Mouse (Mus musculus): ENCODE data around the gene Rptor. TPM values are rescaled to one million over a fixed set of nuclear protein-coding genes. Genes with fewer than 3 reads are reported as not detected.

Gene Rptor
- total and polyA plus RNA-seq, 3 experiments = 19.7 to 32.4 (median 32.1) TPM

GRCm38 (mm10) chr11:119676751-119677411, 74.2 kb downstream of the Rptor start:
- WGBS = 25% methylated on average over 7 of the region's 7 CpGs
- no peak overlapping the region for H3K4me3 ChIP-seq
- intact Hi-C loops (cut with DNase I) = no loop called here
- H3K9ac ChIP-seq (ENCODE audit: low read depth, low read length) = no peak overlapping the region
- TF ChIP-seq CTCF (IDR thresholded peaks at IDR 0.05) = no peak
- TF ChIP-seq POLR2A (IDR thresholded peaks at IDR 0.05; ENCODE audit: insufficient read depth, low read depth, low read length) = no peak
- TF ChIP-seq EP300 (IDR thresholded peaks at IDR 0.05; ENCODE audit: insufficient read depth, low read depth, low read length) = no peak
- H3K27ac ChIP-seq = no peak overlapping the region
- H3K36me3 ChIP-seq (ENCODE audit: control insufficient read depth, insufficient read depth, low read length) = no peaks in the 10 kb centered on the region
- H3K79me2 ChIP-seq (replicated peaks; ENCODE audit: control insufficient read depth, insufficient read depth, low read length) = peaks cover 2% of the 10 kb centered on the region
- H3K4me1 ChIP-seq (ENCODE audit: control insufficient read depth, insufficient read depth, low read length) = peaks cover 19% of the 10 kb centered on the region
- no peaks in the 10 kb centered on the region for H3K27me3 ChIP-seq (ENCODE audit: control insufficient read depth, insufficient read depth, low read length)
- peak in 1 of 2 experiments; percentile 45 for DNase-seq

- H3K79me2 ChIP-seq (replicated peaks; ENCODE audit: control insufficient read depth, insufficient read depth, low read length) = peaks cover 2% of the 10 kb centered on the region
- H3K4me3 ChIP-seq = no peak overlapping the region
- TF ChIP-seq EP300 (IDR thresholded peaks at IDR 0.05; ENCODE audit: insufficient read depth, low read depth, low read length) (no peak), POLR2A (IDR thresholded peaks at IDR 0.05; ENCODE audit: insufficient read depth, low read depth, low read length) (no peak), CTCF (IDR thresholded peaks at IDR 0.05) (no peak)
- intact Hi-C loops (cut with DNase I) = no loop called here
- no peaks in the 10 kb centered on the region for H3K36me3 ChIP-seq (ENCODE audit: control insufficient read depth, insufficient read depth, low read length)
- no peaks in the 10 kb centered on the region for H3K27me3 ChIP-seq (ENCODE audit: control insufficient read depth, insufficient read depth, low read length)
- H3K4me1 ChIP-seq (ENCODE audit: control insufficient read depth, insufficient read depth, low read length) = peaks cover 22% of the 10 kb centered on the region
- DNase-seq = no peak
- 89% methylated on average over 5 of the region's 5 CpGs for WGBS
- H3K9ac ChIP-seq (ENCODE audit: low read depth, low read length) = no peak overlapping the region
- no peak overlapping the region for H3K27ac ChIP-seq
These were observed 75.7 kb downstream of the Rptor start for GRCm38 (mm10) chr11:119678427-119678826.

GRCm38 (mm10) chr11:119680735-119681134, 78.0 kb downstream of the Rptor start:
- DNase-seq = peak in 1 of 2 experiments; percentile 24
- intact Hi-C loops (cut with DNase I) = no loop called here
- no peaks in the 10 kb centered on the region for H3K27me3 ChIP-seq (ENCODE audit: control insufficient read depth, insufficient read depth, low read length)
- no peak overlapping the region for H3K4me3 ChIP-seq
- 50% methylated on average over 2 of the region's 2 CpGs for WGBS
- H3K36me3 ChIP-seq (ENCODE audit: control insufficient read depth, insufficient read depth, low read length) = no peaks in the 10 kb centered on the region
- TF ChIP-seq POLR2A (IDR thresholded peaks at IDR 0.05; ENCODE audit: insufficient read depth, low read depth, low read length) = no peak
- TF ChIP-seq EP300 (IDR thresholded peaks at IDR 0.05; ENCODE audit: insufficient read depth, low read depth, low read length) = no peak
- TF ChIP-seq CTCF (IDR thresholded peaks at IDR 0.05) = no peak
- peaks cover 27% of the 10 kb centered on the region for H3K4me1 ChIP-seq (ENCODE audit: control insufficient read depth, insufficient read depth, low read length)
- H3K9ac ChIP-seq (ENCODE audit: low read depth, low read length) = no peak overlapping the region
- H3K27ac ChIP-seq = no peak overlapping the region
- no peaks in the 10 kb centered on the region; the same call in none of the 2 replicates for H3K79me2 ChIP-seq (replicated peaks; ENCODE audit: control insufficient read depth, insufficient read depth, low read length)

GRCm38 (mm10) chr11:119682285-119682684, 79.6 kb downstream of the Rptor start:
- 59% methylated on average over 2 of the region's 2 CpGs for WGBS

GRCm38 (mm10) chr11:119683796-119684195, 81.1 kb downstream of the Rptor start:
- no peak for TF ChIP-seq POLR2A (IDR thresholded peaks at IDR 0.05; ENCODE audit: insufficient read depth, low read depth, low read length)
- TF ChIP-seq CTCF (IDR thresholded peaks at IDR 0.05) = no peak
- no peak for TF ChIP-seq EP300 (IDR thresholded peaks at IDR 0.05; ENCODE audit: insufficient read depth, low read depth, low read length)
- Histone ChIP-seq H3K27ac (no peak overlapping the region), H3K27me3 (ENCODE audit: control insufficient read depth, insufficient read depth, low read length) (no peaks in the 10 kb centered on the region), H3K36me3 (ENCODE audit: control insufficient read depth, insufficient read depth, low read length) (no peaks in the 10 kb centered on the region), H3K79me2 (replicated peaks; ENCODE audit: control insufficient read depth, insufficient read depth, low read length) (no peaks in the 10 kb centered on the region; the same call in 1 of the 2 replicates), H3K4me3 (no peak overlapping the region), H3K9ac (ENCODE audit: low read depth, low read length) (no peak overlapping the region), H3K4me1 (ENCODE audit: control insufficient read depth, insufficient read depth, low read length) (peaks cover 16% of the 10 kb centered on the region)
- DNase-seq = no peak
- intact Hi-C loops (cut with DNase I) = no loop called here
- 70% methylated on average over 2 of the region's 2 CpGs for WGBS

More at GRCm38 (mm10) chr11:119682285-119682684, 79.6 kb downstream of the Rptor start:
- DNase-seq = no peak
- intact Hi-C loops (cut with DNase I) = no loop called here
- Histone ChIP-seq H3K4me1 (ENCODE audit: control insufficient read depth, insufficient read depth, low read length) (peaks cover 18% of the 10 kb centered on the region), H3K27ac (no peak overlapping the region), H3K4me3 (no peak overlapping the region), H3K36me3 (ENCODE audit: control insufficient read depth, insufficient read depth, low read length) (no peaks in the 10 kb centered on the region), H3K27me3 (ENCODE audit: control insufficient read depth, insufficient read depth, low read length) (no peaks in the 10 kb centered on the region), H3K9ac (ENCODE audit: low read depth, low read length) (no peak overlapping the region), H3K79me2 (replicated peaks; ENCODE audit: control insufficient read depth, insufficient read depth, low read length) (no peaks in the 10 kb centered on the region; the same call in none of the 2 replicates)
- no peak for TF ChIP-seq CTCF (IDR thresholded peaks at IDR 0.05)
- TF ChIP-seq POLR2A (IDR thresholded peaks at IDR 0.05; ENCODE audit: insufficient read depth, low read depth, low read length) = no peak
- no peak for TF ChIP-seq EP300 (IDR thresholded peaks at IDR 0.05; ENCODE audit: insufficient read depth, low read depth, low read length)

- H3K27ac ChIP-seq = no peak overlapping the region; the same call in 1 of the 2 replicates
- peaks cover 16% of the 10 kb centered on the region for H3K4me1 ChIP-seq (ENCODE audit: control insufficient read depth, insufficient read depth, low read length)
- no peaks in the 10 kb centered on the region; the same call in none of the 2 replicates for H3K79me2 ChIP-seq (replicated peaks; ENCODE audit: control insufficient read depth, insufficient read depth, low read length)
- intact Hi-C loops (cut with DNase I) = no loop called here
- no peaks in the 10 kb centered on the region for H3K27me3 ChIP-seq (ENCODE audit: control insufficient read depth, insufficient read depth, low read length)
- H3K36me3 ChIP-seq (ENCODE audit: control insufficient read depth, insufficient read depth, low read length) = no peaks in the 10 kb centered on the region
- 27% methylated on average over 5 of the region's 5 CpGs for WGBS
- TF ChIP-seq EP300 (IDR thresholded peaks at IDR 0.05; ENCODE audit: insufficient read depth, low read depth, low read length) = no peak
- H3K4me3 ChIP-seq = no peak overlapping the region
- no peak overlapping the region for H3K9ac ChIP-seq (ENCODE audit: low read depth, low read length)
- DNase-seq = peak in 1 of 2 experiments; percentile 16
These were observed 82.8 kb downstream of the Rptor start for GRCm38 (mm10) chr11:119685477-119685876.

Measured in heart, adult 2 months (tissue).